Mouse (Mus musculus) c-Kit-positive CD71-negative TER-119-negative erythroid progenitor cells, embryonic 14.5 days (primary cell): Measurements from ENCODE around the gene Crim1.

ENCODE experiments used
- DNase-seq: peaks from one replicate; pipeline ENCODE4 v3.0.0-alpha.2; 2013; ENCODE audit warnings: low read depth

The Crim1 gene

DNA sequence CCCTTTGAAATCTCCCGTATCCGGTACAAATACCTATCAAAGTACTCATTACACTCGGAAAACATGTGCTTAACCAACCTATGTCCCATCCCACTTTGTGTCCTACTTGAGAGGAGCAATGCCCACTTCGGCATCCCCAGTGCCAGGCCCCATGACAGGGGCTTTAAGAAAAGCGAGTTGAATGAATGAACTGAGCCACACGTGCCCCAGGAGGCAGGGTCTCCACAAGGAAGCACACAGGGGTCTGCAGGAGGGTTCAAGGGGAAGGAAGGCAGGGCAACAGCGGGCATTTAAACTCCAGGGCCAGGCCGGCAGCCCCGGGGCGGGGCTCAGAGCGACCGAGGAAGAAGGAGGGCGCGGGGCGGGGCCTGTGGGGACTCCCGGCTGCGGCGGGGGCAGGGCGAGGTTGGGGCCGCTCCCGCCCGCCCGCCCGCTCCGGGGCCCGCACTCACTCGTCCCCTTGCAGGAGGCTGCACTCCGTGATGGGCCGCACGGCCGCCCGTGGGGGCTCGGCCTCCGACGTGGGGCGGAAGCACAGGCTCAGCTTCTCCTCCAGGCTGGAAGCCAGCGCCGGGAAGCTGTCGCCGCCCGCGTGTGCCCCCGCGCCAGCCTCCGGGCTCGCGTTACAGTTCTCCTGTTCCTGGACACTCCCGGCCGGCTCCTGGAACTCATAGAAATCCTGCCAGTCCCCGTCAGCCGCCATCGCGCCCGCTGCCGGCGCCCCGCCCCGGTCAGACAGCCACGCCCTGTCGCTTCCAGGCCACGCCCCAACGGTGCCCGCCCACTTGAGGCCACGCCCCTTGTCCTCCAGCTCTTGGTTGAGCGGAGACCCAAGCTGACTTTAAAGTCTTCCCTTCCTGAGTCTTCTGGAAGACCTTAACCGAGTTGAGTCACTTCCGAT is 217.6 kb downstream of the Crim1 start, which contains the start of gene Fez2:
Gene Fez2, minus strand, starts transcription at position 772 of the 901 bp plus-strand sequence.
- DNase-seq, result peak; percentile 70

DNA sequence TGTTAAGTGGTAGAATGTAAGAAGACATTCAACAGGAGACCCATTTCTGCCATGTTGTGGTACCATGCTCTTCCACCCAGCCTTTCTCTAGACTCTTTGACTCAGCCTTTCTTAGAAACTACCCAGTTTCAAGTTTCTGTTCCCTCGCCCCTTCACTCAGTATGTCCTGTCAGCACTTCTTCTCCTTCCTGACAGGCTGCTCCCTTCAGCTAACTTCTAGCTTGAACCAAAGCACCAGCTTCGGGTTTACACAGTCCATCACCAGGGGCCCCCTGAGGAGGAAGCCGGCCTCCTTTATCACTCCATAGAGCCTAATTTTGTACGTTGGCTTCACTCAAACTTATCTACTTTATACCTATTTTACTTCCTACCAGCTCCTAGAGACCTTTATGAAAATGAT is 219.2 kb downstream of the Crim1 start:
- DNase-seq, result no peak

DNA sequence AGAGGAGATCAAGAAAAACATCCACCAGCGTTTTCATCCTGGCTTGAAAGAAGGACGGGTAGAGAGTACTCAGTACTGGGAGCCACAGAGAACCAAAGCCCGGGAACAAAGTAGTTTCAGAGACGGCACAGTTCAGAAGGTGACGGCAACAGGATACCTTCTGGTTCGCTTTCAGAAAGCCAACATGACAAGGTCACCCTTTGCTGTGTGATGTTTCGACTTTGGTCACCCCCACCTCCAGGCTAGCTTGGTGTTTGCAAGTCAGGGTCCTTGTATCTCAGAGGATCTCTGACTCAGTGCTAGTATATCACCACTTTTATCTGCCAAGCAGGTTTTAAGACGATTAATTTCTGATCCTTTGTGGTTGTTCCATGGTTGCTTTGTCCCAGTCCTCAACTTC is 225.0 kb downstream of the Crim1 start:
- DNase-seq, result no peak
